Mouse (Mus musculus) lung, embryonic 16.5 days (tissue): ENCODE data around the gene Ceacam2. TPM values are rescaled to one million over a fixed set of nuclear protein-coding genes. Genes with fewer than 3 reads are reported as not detected.

ENCODE experiments used
- polyA plus RNA-seq: library from polyadenylated mRNA; unstranded; fragments of >200 nt; fragmentation: Nextera tagmentation; extraction: Ambion mirVana; gene quantifications from 2 replicates; pipeline ENCODE4 v1.2.1, GENCODE M21; 2015

Ceacam2 gene
- polyA plus RNA-seq, 1 experiment from 2014 or later, result 0.09 TPM

Other genes starting within 250 kb of the Ceacam2 start
- gene Pafah1b3, start 241.9 kb downstream of the Ceacam2 start, polyA plus RNA-seq, result 170 and 173 TPM in 2 replicates
- 0.13 TPM in 1 of 2 replicates, not detected in the other for gene Prr19, start 238.4 kb downstream of the Ceacam2 start, polyA plus RNA-seq
- gene Tmem145, start 233.8 kb downstream of the Ceacam2 start, polyA plus RNA-seq, result 0.14 and 0.49 TPM in 2 replicates
- 11.8 and 12.1 TPM in 2 replicates for gene Megf8, start 222.7 kb downstream of the Ceacam2 start, polyA plus RNA-seq
- 0.33 and 2.9 TPM in 2 replicates for gene Cnfn, start 170.1 kb downstream of the Ceacam2 start, polyA plus RNA-seq
- gene Lipe, start 141.1 kb downstream of the Ceacam2 start, polyA plus RNA-seq, result 9.4 and 11.4 TPM in 2 replicates
- gene Cxcl17, start 127.0 kb downstream of the Ceacam2 start, polyA plus RNA-seq, result 0.49 TPM in 1 of 2 replicates, not detected in the other
- 7.3 TPM in 2 replicates for gene Ceacam1, start 62.3 kb downstream of the Ceacam2 start, polyA plus RNA-seq
- 0.23 TPM in 1 of 2 replicates, not detected in the other for gene Erich4, start 76.0 kb upstream of the Ceacam2 start, polyA plus RNA-seq
- gene Dmac2, start 79.6 kb upstream of the Ceacam2 start, polyA plus RNA-seq, result 34.5 TPM in 2 replicates
- 10.5 and 11.1 TPM in 2 replicates for gene B3gnt8, start 86.8 kb upstream of the Ceacam2 start, polyA plus RNA-seq
- 64.6 and 67.6 TPM in 2 replicates for gene Bckdha, start 119.1 kb upstream of the Ceacam2 start, polyA plus RNA-seq
- 70.6 and 71.2 TPM in 2 replicates for gene Exosc5, start 119.3 kb upstream of the Ceacam2 start, polyA plus RNA-seq
- 3.6 and 3.9 TPM in 2 replicates for gene Tmem91, start 135.3 kb upstream of the Ceacam2 start, polyA plus RNA-seq
- 33.1 and 35.8 TPM in 2 replicates for gene B9d2, start 140.9 kb upstream of the Ceacam2 start, polyA plus RNA-seq
- gene Tgfb1, start 147.1 kb upstream of the Ceacam2 start, polyA plus RNA-seq, result 3.1 and 3.4 TPM in 2 replicates
- gene Ccdc97, start 179.2 kb upstream of the Ceacam2 start, polyA plus RNA-seq, result 21.1 and 24.9 TPM in 2 replicates
- gene Hnrnpul1, start 214.9 kb upstream of the Ceacam2 start, polyA plus RNA-seq, result 47.9 and 55.8 TPM in 2 replicates
- gene Axl, start 248.8 kb upstream of the Ceacam2 start, polyA plus RNA-seq, result 53.6 and 55.1 TPM in 2 replicates